Mouse (Mus musculus): Measurements from ENCODE around the gene 4930572O03Rik.
"Not testable (repeated sequence)": the region's sequence is repeated elsewhere in the genome, so short reads cannot be mapped to it uniquely, and the experiment has no call there.

DNA sequence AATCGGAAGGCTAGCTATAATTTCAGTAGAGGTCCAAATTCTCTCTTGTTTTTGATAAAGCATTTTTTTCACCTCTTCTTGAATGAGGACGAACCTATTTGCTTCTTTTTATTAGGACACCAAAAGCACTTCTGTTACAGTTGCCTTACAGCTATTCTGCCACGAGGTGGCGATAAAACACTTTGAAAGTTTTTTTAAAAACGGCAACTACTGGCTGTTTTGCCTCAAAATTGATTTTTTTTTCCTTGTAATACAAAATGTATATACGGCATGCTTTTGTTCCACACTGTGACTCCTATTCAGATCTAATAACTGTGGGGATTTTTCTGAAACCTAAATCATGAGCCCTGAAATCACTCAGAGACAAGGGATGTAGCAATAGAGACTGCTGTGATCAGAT is 11.2 kb downstream of the 4930572O03Rik start:
- TF ChIP-seq CTCF (IDR thresholded peaks at IDR 0.05; ENCODE audit: low read depth, low read length); GATA1 (IDR thresholded peaks at IDR 0.05; ENCODE audit: borderline replicate concordance, low read length): not testable (repeated sequence)

Measured in G1E (cell line).